Mouse (Mus musculus): ENCODE measurements around the gene Tekt1.
"Not testable (repeated sequence)": the region's sequence is repeated elsewhere in the genome, so short reads cannot be mapped to it uniquely, and the experiment has no call there.

DNA sequence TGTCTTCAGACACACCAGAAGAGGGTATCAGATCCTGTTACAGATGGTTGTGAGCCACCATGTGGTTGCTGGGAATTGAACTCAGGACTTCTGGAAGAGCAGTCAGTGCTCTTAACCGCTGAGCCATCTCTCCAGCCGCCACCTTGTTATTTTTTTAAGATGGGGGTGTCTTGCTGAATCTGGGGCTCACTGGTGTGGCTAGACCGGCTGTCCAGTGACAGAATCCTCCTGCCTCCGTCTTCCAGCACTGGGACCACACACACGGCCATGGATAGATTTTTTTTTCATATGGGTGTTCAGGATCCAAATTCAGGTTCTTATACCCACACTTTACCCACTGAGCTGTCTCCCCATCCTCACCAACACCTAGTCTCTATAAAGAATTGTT, 19.0 kb downstream of the Tekt1 start:
- TF ChIP-seq POLR2A (IDR thresholded peaks at IDR 0.05; ENCODE audit: borderline replicate concordance, control insufficient read depth, low read depth, low read length); CTCF (IDR thresholded peaks at IDR 0.05; ENCODE audit: control insufficient read depth, insufficient read depth, low read length): not testable (repeated sequence)

All from bone marrow, adult 2 months (tissue).